Mouse (Mus musculus): ENCODE measurements around the gene Arsj.

GRCm38 (mm10) chr3:126430524-126431064 lies 67.1 kb downstream of the Arsj start:
- TF ChIP-seq CTCF (IDR thresholded peaks at IDR 0.05; ENCODE audit: low read depth) (no peak), EP300 (IDR thresholded peaks at IDR 0.05; ENCODE audit: low read depth) (no peak)
